Mouse (Mus musculus): ENCODE measurements around the gene Skp1a. TPM values are rescaled to one million over a fixed set of nuclear protein-coding genes. Genes with fewer than 3 reads are reported as not detected.
"Not testable (repeated sequence)": the region's sequence is repeated elsewhere in the genome, so short reads cannot be mapped to it uniquely, and the experiment has no call there.

Gene Skp1a
- polyA plus RNA-seq (2016; fragmentation: Nextera tagmentation; extraction: Ambion mirVana) = 530 and 532 TPM in 2 replicates

- peak; percentile 93 for ATAC-seq (ENCODE audit: insufficient number of reproducible peaks, low FRiP score)
- under 1% methylated on average over 83 of the region's 87 CpGs for WGBS
- Histone ChIP-seq H3K27me3 (replicated peaks) (no peaks in the 10 kb centered on the region), H3K36me3 (peaks cover 11% of the 10 kb centered on the region; the same call in 1 of the 2 replicates), H3K27ac (ENCODE audit: poor library complexity, severe bottlenecking) (peak within 1 kb of the TSS; percentile 96), H3K4me2 (peak within 1 kb of the TSS; percentile 91), H3K9me3 (replicated peaks) (no peaks in the 10 kb centered on the region), H3K9ac (peak within 1 kb of the TSS; percentile 99), H3K4me1 (replicated peaks) (peaks cover 19% of the 10 kb centered on the region), H3K4me3 (peak within 1 kb of the TSS; percentile 95)
These were observed at the start of gene Skp1a for GRCm38 (mm10) chr11:52231606-52232541. TSS of gene Skp1a (plus strand) at chr11:52231995.

- not testable (repeated sequence) for H3K27ac ChIP-seq (ENCODE audit: poor library complexity, severe bottlenecking); H3K9ac ChIP-seq; H3K27me3 ChIP-seq (replicated peaks); H3K4me3 ChIP-seq; H3K4me2 ChIP-seq; H3K9me3 ChIP-seq (replicated peaks); H3K36me3 ChIP-seq; H3K4me1 ChIP-seq (replicated peaks); ATAC-seq (ENCODE audit: insufficient number of reproducible peaks, low FRiP score)
- WGBS = 80% methylated on average over 8 of the region's 8 CpGs
These were observed 35.2 kb upstream of the Skp1a start for GRCm38 (mm10) chr11:52196496-52197023.

GRCm38 (mm10) chr11:52213887-52214286 is 17.9 kb upstream of the Skp1a start, which contains the start of gene Olfr1371:
TSS of gene Olfr1371 (minus strand) at chr11:52213987.
- H3K27me3 ChIP-seq (replicated peaks) = no peaks in the 10 kb centered on the region
- H3K27ac ChIP-seq (ENCODE audit: poor library complexity, severe bottlenecking) = no peak within 1 kb of the TSS
- H3K4me3 ChIP-seq = no peak within 1 kb of the TSS
- H3K36me3 ChIP-seq = no peaks in the 10 kb centered on the region
- no peaks in the 10 kb centered on the region for H3K4me1 ChIP-seq (replicated peaks)
- no peak within 1 kb of the TSS for H3K4me2 ChIP-seq
- ATAC-seq (ENCODE audit: insufficient number of reproducible peaks, low FRiP score) = no peak
- H3K9ac ChIP-seq = no peak within 1 kb of the TSS
- H3K9me3 ChIP-seq (replicated peaks) = no peaks in the 10 kb centered on the region

- Histone ChIP-seq H3K36me3 (no peaks in the 10 kb centered on the region), H3K4me1 (replicated peaks) (peaks cover 10% of the 10 kb centered on the region), H3K9ac (no peak overlapping the region), H3K27ac (ENCODE audit: poor library complexity, severe bottlenecking) (no peak overlapping the region), H3K4me3 (no peak overlapping the region), H3K9me3 (replicated peaks) (no peaks in the 10 kb centered on the region), H3K4me2 (peak overlapping the region; percentile 32), H3K27me3 (replicated peaks) (peaks cover 15% of the 10 kb centered on the region; the same call in 1 of the 2 replicates)
- no peak for ATAC-seq (ENCODE audit: insufficient number of reproducible peaks, low FRiP score)
- WGBS = 7% methylated on average over 4 of the region's 4 CpGs
These were observed 11.5 kb upstream of the Skp1a start for GRCm38 (mm10) chr11:52220282-52220681.

GRCm38 (mm10) chr11:52221921-52222320 is 9.9 kb upstream of the Skp1a start:
- peaks cover 15% of the 10 kb centered on the region; the same call in 1 of the 2 replicates for H3K27me3 ChIP-seq (replicated peaks)
- not testable (repeated sequence) for H3K9ac ChIP-seq; H3K4me2 ChIP-seq; ATAC-seq (ENCODE audit: insufficient number of reproducible peaks, low FRiP score); H3K36me3 ChIP-seq; H3K27ac ChIP-seq (ENCODE audit: poor library complexity, severe bottlenecking); H3K9me3 ChIP-seq (replicated peaks); H3K4me3 ChIP-seq
- H3K4me1 ChIP-seq (replicated peaks) = peaks cover 10% of the 10 kb centered on the region
- 84% methylated on average over 6 of the region's 6 CpGs for WGBS

- Histone ChIP-seq H3K27me3 (replicated peaks) (peaks cover 15% of the 10 kb centered on the region; the same call in 1 of the 2 replicates), H3K4me1 (replicated peaks) (peaks cover 10% of the 10 kb centered on the region), H3K27ac (ENCODE audit: poor library complexity, severe bottlenecking) (no peak overlapping the region), H3K9me3 (replicated peaks) (no peaks in the 10 kb centered on the region), H3K4me3 (no peak overlapping the region), H3K9ac (no peak overlapping the region), H3K4me2 (no peak overlapping the region), H3K36me3 (no peaks in the 10 kb centered on the region)
- no peak for ATAC-seq (ENCODE audit: insufficient number of reproducible peaks, low FRiP score)
- 71% methylated on average over 6 of the region's 6 CpGs for WGBS
These were observed 8.9 kb upstream of the Skp1a start for GRCm38 (mm10) chr11:52222891-52223290.

- Histone ChIP-seq H3K27me3 (replicated peaks) (peaks cover 15% of the 10 kb centered on the region; the same call in 1 of the 2 replicates), H3K4me3 (peak overlapping the region; percentile 16; the same call in 1 of the 2 replicates), H3K9me3 (replicated peaks) (no peaks in the 10 kb centered on the region), H3K36me3 (no peaks in the 10 kb centered on the region), H3K9ac (no peak overlapping the region; the same call in 1 of the 2 replicates), H3K4me1 (replicated peaks) (peaks cover 10% of the 10 kb centered on the region), H3K27ac (ENCODE audit: poor library complexity, severe bottlenecking) (no peak overlapping the region), H3K4me2 (peak overlapping the region; percentile 62)
- no peak for ATAC-seq (ENCODE audit: insufficient number of reproducible peaks, low FRiP score)
- WGBS = 11% methylated on average over 19 of the region's 19 CpGs
These were observed 7.7 kb upstream of the Skp1a start for GRCm38 (mm10) chr11:52223968-52224682.

- H3K4me3 ChIP-seq = no peak overlapping the region
- H3K4me2 ChIP-seq = no peak overlapping the region
- no peaks in the 10 kb centered on the region for H3K36me3 ChIP-seq
- H3K27me3 ChIP-seq (replicated peaks) = peaks cover 15% of the 10 kb centered on the region; the same call in 1 of the 2 replicates
- H3K4me1 ChIP-seq (replicated peaks) = peaks cover 15% of the 10 kb centered on the region
- WGBS = 54% methylated on average over 3 of the region's 3 CpGs
- H3K27ac ChIP-seq (ENCODE audit: poor library complexity, severe bottlenecking) = no peak overlapping the region
- ATAC-seq (ENCODE audit: insufficient number of reproducible peaks, low FRiP score) = no peak
- no peaks in the 10 kb centered on the region for H3K9me3 ChIP-seq (replicated peaks)
- H3K9ac ChIP-seq = no peak overlapping the region
These were observed 5.7 kb upstream of the Skp1a start for GRCm38 (mm10) chr11:52225986-52226599.

GRCm38 (mm10) chr11:52227053-52227452 is 4.7 kb upstream of the Skp1a start:
- no peak overlapping the region for H3K9ac ChIP-seq
- H3K4me1 ChIP-seq (replicated peaks) = peaks cover 16% of the 10 kb centered on the region
- no peak overlapping the region for H3K4me2 ChIP-seq
- no peaks in the 10 kb centered on the region for H3K9me3 ChIP-seq (replicated peaks)
- H3K27ac ChIP-seq (ENCODE audit: poor library complexity, severe bottlenecking) = no peak overlapping the region
- H3K36me3 ChIP-seq = no peaks in the 10 kb centered on the region
- peaks cover 15% of the 10 kb centered on the region; the same call in 1 of the 2 replicates for H3K27me3 ChIP-seq (replicated peaks)
- no peak for ATAC-seq (ENCODE audit: insufficient number of reproducible peaks, low FRiP score)
- no peak overlapping the region for H3K4me3 ChIP-seq
- WGBS = 63% methylated on average over 3 of the region's 3 CpGs

- no peak for ATAC-seq (ENCODE audit: insufficient number of reproducible peaks, low FRiP score)
- peaks cover 16% of the 10 kb centered on the region for H3K4me1 ChIP-seq (replicated peaks)
- 74% methylated on average over 13 of the region's 13 CpGs for WGBS
These were observed 4.1 kb upstream of the Skp1a start for GRCm38 (mm10) chr11:52227466-52228226.

More at GRCm38 (mm10) chr11:52227466-52228226, 4.1 kb upstream of the Skp1a start:
- Histone ChIP-seq H3K36me3 (no peaks in the 10 kb centered on the region), H3K4me3 (no peak overlapping the region), H3K4me2 (no peak overlapping the region), H3K9ac (no peak overlapping the region), H3K9me3 (replicated peaks) (no peaks in the 10 kb centered on the region), H3K27ac (ENCODE audit: poor library complexity, severe bottlenecking) (no peak overlapping the region), H3K27me3 (replicated peaks) (peaks cover 15% of the 10 kb centered on the region; the same call in 1 of the 2 replicates)

Measured in heart, embryonic 12.5 days (tissue).